Mouse (Mus musculus) liver, adult (tissue): ENCODE data around the gene Lax1.

Experiments used
- GATA4 ChIP-seq: IDR thresholded peaks from 2 replicates; pipeline ENCODE4 v1.6.1; 2014; ENCODE audit warnings: mild to moderate bottlenecking, low read length; ENCODE audit not compliant: insufficient replicate concordance

Gene Lax1

DNA sequence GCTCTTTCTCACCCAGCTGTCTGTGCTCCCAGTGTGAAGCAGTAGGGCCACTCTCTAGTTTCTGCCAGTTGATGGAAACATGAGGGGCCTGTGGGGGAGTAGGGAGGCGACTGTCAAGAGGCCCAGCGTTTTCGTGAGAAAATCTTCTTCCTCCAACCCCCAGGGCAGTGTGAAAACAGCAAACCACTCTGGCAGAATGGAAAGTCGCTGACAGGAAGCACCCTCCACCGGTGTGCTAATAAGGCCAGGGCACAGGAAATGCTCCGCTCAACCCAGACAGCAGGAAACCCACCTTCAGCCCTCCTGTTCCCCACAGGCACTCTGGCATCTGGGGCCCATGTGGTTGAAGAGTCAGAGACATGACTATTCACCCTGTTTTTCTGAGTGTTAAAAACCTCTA lies at the start of gene Lax1:
Lax1 (minus strand) TSS at position 212 of the 400 bp plus-strand sequence.
- TF ChIP-seq GATA4, result no peak

GRCm38 (mm10) chr1:133736664-133737063 lies 46.8 kb upstream of the Lax1 start:
- TF ChIP-seq GATA4, result no peak

GRCm38 (mm10) chr1:133735995-133736652 lies 46.2 kb upstream of the Lax1 start:
- peak; percentile 5; the same call in 1 of the 2 replicates for TF ChIP-seq GATA4

DNA sequence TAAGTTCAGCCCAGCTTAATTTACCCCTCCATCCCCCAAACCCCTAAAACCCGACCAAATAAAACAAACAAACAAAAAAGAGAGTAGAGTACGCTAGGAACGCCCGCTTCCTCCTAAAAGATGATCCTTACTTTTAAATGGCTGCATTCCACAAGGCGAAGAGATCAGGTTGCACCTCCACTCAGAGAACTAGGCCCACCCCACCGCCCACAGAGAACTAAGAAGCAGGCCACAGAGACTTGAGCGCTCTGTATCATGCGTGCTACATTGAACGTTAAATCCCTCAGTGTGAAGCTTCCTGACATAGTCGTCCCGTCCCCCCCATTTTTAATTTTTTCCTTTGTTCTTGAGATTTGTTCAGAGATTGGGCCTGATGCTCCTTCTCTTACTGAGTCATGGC lies 42.9 kb upstream of the Lax1 start:
- TF ChIP-seq GATA4, result no peak

DNA sequence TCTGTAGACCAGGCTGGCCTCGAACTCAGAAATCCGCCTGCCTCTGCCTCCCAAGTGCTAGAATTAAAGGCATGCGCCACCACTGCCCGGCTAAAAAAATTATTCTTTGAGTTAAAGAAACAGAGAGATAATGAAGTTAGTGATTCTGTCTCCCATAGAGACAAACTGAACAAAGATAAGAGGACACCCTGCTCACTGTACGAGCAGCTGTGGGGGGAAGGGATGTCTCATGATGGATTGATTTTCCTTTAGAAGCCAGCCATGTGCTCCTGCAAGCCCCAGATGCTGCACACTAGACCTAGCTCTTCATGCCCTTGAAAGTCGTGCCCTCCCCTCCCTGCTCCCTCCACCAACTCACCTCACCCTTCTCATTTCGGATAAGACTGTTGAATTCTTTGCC lies 38.4 kb upstream of the Lax1 start:
- TF ChIP-seq GATA4, result no peak

- no peak for TF ChIP-seq GATA4
Measured at GRCm38 (mm10) chr1:133720342-133720741, 30.4 kb upstream of the Lax1 start.

DNA sequence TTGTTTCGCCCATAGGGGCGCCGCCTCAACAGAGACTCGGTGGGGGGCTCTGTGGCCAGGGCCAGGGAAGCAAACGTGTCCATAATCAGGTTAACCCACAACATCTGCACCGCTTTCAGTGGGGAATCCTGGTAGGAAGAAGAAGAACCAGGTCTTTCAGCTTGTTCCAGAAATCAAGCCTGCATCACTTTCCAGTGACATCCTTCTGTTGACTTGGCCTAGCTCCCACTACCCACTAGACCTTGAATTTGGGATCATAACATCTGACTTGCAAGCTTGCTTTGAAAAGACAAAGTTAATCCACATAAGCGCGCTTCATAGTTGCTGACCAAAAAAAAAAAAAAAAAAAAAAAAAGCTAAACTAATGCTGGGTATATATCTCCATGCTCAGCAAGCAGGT lies 28.9 kb upstream of the Lax1 start:
- no peak for TF ChIP-seq GATA4

- TF ChIP-seq GATA4, result no peak
Measured at GRCm38 (mm10) chr1:133718296-133718695, 28.4 kb upstream of the Lax1 start.

GRCm38 (mm10) chr1:133716464-133716863 lies 26.6 kb upstream of the Lax1 start:
- TF ChIP-seq GATA4, result no peak

DNA sequence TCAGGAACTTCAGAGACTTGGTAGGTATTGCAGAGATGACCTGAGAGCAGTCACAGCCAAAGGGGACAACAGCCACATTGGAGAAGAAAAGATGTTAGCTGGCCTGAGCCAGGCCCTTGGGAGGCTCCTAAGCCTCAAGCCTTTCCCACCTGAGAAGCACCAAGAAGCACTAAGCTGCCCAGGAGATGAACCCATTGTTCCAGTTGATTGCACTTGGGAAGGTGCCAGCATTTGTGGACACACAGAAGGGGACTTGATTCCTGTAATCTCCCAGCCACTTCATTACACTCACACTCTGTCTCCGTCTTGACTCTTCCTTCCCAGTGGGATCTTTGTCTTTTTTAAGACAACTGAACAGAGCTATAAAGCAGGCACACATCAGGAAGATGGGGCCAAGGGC lies 25.3 kb upstream of the Lax1 start:
- TF ChIP-seq GATA4, result no peak

DNA sequence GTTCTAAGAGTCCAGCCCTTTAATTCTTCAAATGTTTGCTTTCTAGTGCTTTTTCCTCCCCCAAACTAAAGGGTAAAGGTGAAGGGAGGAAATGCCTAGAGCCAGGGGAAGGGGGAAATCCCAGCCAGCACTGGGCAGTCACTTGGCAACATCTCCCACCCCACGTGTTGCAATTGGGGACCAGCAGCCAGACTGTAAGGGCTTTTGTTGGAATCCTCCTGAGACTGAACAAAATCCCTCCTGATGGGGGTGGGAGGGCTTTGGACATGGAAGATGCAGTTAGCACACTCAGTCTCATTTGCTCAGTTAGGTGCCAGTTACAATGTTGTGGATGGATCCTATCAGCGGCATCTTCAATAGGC lies 23.1 kb upstream of the Lax1 start:
- no peak for TF ChIP-seq GATA4

GRCm38 (mm10) chr1:133712288-133713008 lies 22.5 kb upstream of the Lax1 start:
- TF ChIP-seq GATA4, result no peak

- no peak for TF ChIP-seq GATA4
Measured at GRCm38 (mm10) chr1:133711376-133711775, 21.5 kb upstream of the Lax1 start.

DNA sequence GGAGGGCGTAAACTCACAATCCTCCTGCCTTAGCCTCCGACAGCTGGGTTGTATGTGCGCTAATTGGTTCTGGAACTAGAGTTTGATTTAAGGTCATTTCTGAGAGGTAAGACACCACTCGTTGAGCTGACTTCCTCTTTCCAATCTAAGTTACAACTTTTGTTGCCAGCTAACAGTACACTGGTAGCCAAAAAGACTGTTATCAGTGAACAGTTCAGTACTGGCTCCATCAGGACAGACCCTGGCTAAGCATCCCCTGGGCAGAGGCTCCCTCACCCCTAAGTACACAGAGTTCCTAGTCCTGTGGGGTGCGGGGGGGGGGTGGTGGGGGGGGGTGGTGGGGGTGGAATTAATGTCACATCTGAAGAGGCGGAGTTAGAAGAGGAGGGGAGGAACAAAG lies 21.0 kb upstream of the Lax1 start:
- no peak for TF ChIP-seq GATA4

DNA sequence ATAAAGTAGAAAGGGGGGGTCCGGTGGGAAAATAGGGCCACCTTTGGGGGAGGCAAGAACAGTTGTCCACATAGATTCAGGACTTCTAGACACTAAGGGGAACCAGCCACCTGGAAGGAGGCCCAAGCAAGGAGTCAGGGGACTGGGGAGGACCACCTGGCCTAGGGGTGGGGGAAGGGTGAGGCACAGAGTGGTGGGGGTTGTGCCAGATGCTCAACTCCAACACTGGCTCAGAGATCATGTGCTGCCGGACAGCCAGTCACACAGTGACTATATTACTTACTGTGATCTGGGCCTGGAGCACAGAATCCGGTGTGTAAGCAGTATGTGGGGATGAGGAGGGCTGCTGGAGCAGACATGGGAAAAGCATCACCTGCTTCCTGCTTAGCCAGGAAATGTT lies 19.4 kb upstream of the Lax1 start:
- TF ChIP-seq GATA4, result no peak

DNA sequence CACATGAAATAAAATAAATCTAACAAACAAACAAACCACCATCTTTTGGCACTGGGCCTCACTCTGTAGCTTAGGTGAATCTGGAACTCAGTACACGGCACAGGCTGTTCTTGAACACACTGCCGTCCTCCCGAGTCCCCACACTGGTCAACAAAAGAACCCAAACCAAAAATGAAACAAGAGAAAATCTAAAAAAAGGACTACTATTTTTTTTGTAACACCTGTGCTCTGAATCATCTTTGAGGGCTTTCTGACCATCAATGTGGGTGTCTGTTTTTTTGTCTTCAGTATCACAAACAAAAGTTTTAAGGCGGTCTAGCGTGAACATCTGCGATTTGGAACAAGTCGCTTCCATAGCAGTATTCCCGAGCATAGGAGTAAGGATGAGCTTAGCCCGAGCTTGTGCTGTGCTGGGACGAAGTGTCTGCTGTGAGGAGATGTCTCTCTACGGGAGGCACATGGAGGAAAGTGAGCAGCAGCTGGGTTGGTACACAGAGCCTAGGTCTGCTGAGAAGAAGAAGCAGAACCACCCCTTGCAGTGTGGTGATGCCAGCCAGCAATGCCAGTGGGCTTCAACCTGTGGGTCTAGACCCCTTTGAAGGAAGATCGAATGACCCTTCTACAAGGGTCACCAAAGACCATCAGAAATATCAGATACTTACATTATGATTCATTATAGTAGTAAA lies 8.2 kb upstream of the Lax1 start:
- TF ChIP-seq GATA4, result no peak
